Mouse (Mus musculus) kidney, adult 11 months (tissue): ENCODE measurements at regions not wholly inside any gene's neighbourhood (a gene's known extent, or its start where the extent isn't known, plus 50 kb on each side); places are given as distances from the start of the nearest gene placed in this dataset.
"Not testable (repeated sequence)": the region's sequence is repeated elsewhere in the genome, so short reads cannot be mapped to it uniquely, and the experiment has no call there.

ENCODE experiments used
- DNase-seq: peaks from one replicate; pipeline ENCODE4 v3.0.0; 2022

- no peak for DNase-seq
Measured at GRCm38 (mm10) chr8:42442786-42443185, 698.5 kb downstream of the Triml1 start.

DNA sequence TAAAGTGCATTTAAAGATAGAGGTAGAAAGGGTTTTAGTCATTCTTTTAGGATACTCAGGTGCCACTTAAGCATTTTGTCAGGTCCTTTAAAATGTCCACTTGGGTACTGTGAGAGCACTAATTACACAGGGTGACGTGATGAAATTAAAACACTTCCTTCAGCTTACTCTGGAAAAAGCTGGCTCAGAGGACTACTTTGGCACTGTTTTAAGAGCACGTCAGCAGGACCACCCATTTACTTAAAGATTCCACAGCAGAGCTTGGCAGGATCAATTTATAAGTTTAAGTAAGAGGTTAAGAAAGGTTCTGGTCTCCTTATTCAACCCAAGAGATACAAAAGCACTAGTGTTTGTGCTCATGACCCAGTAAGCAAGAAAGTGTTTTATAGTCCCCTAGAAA lies 738.7 kb downstream of the Triml1 start:
- no peak for DNase-seq

- no peak for DNase-seq
Measured at GRCm38 (mm10) chr8:42396886-42397285, 744.4 kb downstream of the Triml1 start.

- no peak for DNase-seq
Measured at GRCm38 (mm10) chr8:42388816-42389215, 752.5 kb downstream of the Triml1 start.

GRCm38 (mm10) chr8:42348073-42348603 lies 793.1 kb downstream of the Triml1 start:
- no peak for DNase-seq

DNA sequence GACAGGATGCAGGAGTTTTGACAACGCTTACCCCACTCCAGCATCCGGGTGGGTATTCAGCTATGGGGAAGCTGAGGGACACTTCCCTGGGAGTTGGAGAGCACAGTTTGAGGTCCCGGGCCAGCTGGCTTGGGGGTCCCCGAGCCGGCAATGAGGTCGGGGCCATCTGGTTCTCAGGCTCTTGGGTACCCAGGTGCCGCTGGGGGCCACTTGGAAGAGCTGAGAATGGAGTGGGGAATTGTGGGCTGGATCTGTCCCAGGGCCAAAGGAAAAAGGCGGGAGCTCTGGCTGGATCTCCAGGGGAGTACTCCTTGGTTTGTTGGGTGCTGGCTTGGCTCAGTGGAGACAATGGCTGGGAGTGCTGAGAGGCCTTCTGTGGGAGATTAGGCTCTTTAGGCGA lies 806.6 kb downstream of the Triml1 start:
- no peak for DNase-seq

DNA sequence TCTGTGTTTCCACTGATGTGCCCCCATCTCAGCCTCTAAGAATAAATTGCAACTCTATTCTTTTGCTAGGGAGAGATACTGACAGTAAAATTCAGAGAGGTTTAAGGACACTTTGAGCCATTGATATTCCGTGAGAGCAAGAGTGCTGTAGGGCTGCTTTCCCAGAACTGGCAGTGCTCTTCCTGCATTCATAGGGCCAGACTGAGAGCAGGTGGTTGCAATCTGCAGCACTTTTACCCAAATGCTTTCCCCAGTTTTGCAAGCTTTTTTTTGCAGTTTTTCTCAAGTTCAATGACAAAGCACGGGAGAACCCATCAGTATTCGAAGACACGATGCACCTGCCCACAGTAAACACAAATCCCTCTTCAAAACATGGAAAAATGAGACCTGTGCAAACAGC lies 816.6 kb downstream of the Triml1 start:
- DNase-seq: no peak

DNA sequence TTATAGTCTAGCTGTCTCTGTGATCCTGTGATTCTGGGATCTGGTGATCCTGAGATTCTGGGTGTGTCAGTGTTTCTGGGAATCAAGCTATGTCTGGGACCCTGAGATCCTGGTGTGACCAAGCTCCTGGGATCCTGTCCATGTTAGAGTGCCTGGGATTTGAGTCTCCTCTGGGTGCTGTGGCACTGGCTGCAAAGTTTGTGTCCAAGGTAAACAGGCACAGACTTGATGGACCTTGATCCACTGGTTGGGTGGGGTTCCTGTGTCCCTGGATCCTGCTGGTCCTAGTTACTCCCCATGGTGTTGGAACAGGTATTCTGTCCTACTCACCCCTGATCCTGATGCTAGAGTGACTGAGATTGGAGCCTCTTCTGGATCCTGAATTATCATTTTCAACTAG lies 818.4 kb downstream of the Triml1 start:
- no peak for DNase-seq

GRCm38 (mm10) chr8:42311060-42311459 lies 830.2 kb downstream of the Triml1 start:
- DNase-seq: no peak

GRCm38 (mm10) chr8:42291392-42291791 lies 849.9 kb downstream of the Triml1 start:
- DNase-seq: no peak

GRCm38 (mm10) chr8:42282011-42282410 lies 859.3 kb downstream of the Triml1 start:
- DNase-seq: no peak

GRCm38 (mm10) chr8:42253358-42253757 lies 836.5 kb upstream of the Frg1 start:
- no peak for DNase-seq

GRCm38 (mm10) chr8:42242321-42242720 lies 825.4 kb upstream of the Frg1 start:
- DNase-seq: not testable (repeated sequence)

GRCm38 (mm10) chr8:42219857-42220600 lies 803.2 kb upstream of the Frg1 start:
- DNase-seq: no peak

DNA sequence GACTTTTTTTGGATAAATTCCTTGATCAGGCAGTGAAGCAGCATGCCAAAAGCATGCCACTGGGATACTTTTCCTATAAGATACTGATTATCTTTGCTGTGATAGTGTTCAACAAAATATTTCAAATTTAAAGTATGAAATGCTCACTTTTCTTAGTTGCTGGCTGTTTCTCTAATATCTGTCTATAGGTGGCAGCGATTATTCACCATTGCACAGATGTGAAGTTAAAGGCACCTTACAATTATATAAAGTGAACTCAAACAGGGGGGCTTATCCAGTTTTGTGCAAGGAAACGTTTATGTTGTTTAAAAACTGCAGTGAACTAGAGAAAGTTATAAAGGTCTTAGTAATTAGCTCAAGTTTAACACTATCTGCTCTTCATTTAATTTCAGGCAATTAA lies 794.1 kb upstream of the Frg1 start:
- DNase-seq: no peak

- no peak for DNase-seq
Measured at GRCm38 (mm10) chr8:42209989-42210388, 793.1 kb upstream of the Frg1 start.

DNA sequence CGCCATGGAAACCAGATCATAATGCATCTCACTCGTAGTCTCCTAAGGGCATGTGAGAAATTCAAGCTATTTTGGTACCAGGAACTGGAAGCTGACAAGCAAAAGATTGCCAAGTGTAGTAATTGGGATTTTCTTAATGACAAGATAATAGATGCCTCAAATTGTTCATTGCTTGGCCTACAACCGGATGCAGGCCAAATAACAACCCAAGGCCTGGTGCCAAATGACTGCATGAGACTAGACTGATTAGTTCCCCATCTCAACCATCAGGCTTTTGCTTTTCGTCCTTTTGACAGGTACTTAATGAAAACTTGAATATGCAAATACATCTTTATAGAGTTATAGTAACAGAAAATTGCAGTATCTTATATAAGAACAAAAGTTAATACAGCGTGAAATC lies 780.4 kb upstream of the Frg1 start:
- DNase-seq: no peak

DNA sequence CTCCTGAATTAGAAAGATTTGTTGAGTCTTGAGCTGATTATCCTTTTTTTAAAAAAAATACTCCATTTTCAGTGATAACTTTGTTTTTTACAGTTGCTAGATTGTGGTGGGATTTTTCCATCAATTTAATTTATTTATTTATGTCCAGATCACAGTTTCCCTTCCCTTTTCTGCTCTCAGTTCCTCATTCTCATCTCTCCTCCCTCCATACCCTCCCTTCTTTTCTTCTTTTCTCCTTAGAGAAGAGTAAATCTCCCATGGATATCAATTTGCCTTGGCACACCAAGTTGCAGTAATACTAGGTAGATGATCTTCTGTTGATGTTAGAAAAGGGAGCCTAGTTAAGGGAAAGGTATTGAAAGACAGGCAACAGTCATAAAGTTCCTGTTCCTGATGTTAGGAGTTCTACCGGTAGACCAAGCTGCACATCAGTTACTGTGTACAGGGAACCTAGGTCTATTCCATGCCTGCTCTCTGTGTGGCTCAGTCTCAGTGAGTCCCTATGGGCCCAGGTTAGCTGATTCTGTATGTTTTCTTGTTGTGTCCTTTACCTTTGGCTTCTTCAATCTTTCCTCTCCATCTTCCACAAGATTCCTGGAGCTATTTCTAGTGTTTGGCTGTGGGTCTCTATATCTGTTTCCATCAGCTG lies 777.2 kb upstream of the Frg1 start:
- DNase-seq: no peak

- DNase-seq: no peak
Measured at GRCm38 (mm10) chr8:42187083-42187482, 770.2 kb upstream of the Frg1 start.

GRCm38 (mm10) chr8:42183288-42183878 lies 766.5 kb upstream of the Frg1 start:
- no peak for DNase-seq

DNA sequence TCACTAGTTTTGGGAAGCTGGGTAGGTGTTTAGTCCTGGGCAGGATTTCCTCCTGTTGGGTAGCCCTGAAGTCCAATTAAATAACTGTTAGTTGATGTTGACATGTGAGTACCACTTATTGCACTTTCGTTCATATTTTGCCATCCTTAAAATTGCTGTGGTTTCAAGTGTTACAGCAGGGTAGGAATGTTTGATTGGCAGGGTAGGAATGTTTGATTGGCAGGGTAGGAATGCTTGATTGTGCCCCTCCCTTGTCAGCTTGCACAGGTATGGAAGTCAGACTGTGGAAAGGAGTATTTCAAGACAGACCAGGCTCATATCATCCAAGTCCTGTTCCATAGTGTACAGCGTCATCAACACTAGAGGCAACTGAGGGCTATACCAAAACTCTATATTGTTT lies 745.6 kb upstream of the Frg1 start:
- DNase-seq: no peak

- DNase-seq: no peak
Measured at GRCm38 (mm10) chr8:42157006-42157405, 740.1 kb upstream of the Frg1 start.

GRCm38 (mm10) chr8:42156588-42156987 lies 739.7 kb upstream of the Frg1 start:
- DNase-seq: no peak

GRCm38 (mm10) chr8:42144685-42145084 lies 727.8 kb upstream of the Frg1 start:
- DNase-seq: no peak
